Mouse (Mus musculus) limb, embryonic 12.5 days (tissue): ENCODE measurements at regions not wholly inside any gene's neighbourhood (a gene's known extent, or its start where the extent isn't known, plus 50 kb on each side); places are given as distances from the start of the nearest gene placed in this dataset.
"Not testable (repeated sequence)": the region's sequence is repeated elsewhere in the genome, so short reads cannot be mapped to it uniquely, and the experiment has no call there.

Experiments
- ATAC-seq: fragments of 200-750 bp; cut with Nextera tagmentation; 2 replicates; pipeline ENCODE4 v1.8.0; 2017; ENCODE audit warnings: low read depth, moderate TSS enrichment; ENCODE audit not compliant: insufficient number of reproducible peaks, insufficient read depth, low FRiP score, low TSS enrichment
- H3K27ac ChIP-seq: fragments of 300-500 bp; sonication (generic); 2 replicates; pipeline ENCODE4 v1.5.1; 2016; ENCODE audit warnings: mild to moderate bottlenecking, moderate library complexity
- H3K27me3 ChIP-seq: fragments of 300-500 bp; sonication (generic); 2 replicates; pipeline ENCODE4 v1.6.1; 2016; ENCODE audit warnings: mild to moderate bottlenecking, moderate library complexity
- H3K36me3 ChIP-seq: fragments of 300-500 bp; sonication (generic); 2 replicates; pipeline ENCODE4 v1.6.1; 2016; ENCODE audit warnings: mild to moderate bottlenecking, moderate library complexity
- H3K4me1 ChIP-seq: fragments of 300-500 bp; sonication (generic); replicated peaks from 2 replicates; pipeline ENCODE4 v1.6.1; 2016
- H3K4me2 ChIP-seq: fragments of 300-500 bp; sonication (generic); 2 replicates; pipeline ENCODE4 v1.6.1; 2016; ENCODE audit warnings: mild to moderate bottlenecking, moderate library complexity
- H3K4me3 ChIP-seq: fragments of 300-500 bp; sonication (generic); replicated peaks from 2 replicates; pipeline ENCODE4 v1.5.1; 2016; ENCODE audit warnings: mild to moderate bottlenecking
- H3K9ac ChIP-seq: fragments of 300-500 bp; sonication (generic); replicated peaks from 2 replicates; pipeline ENCODE4 v1.6.1; 2016; ENCODE audit warnings: mild to moderate bottlenecking, moderate library complexity
- H3K9me3 ChIP-seq: fragments of 300-500 bp; sonication (generic); 2 replicates; pipeline ENCODE4 v1.6.1; 2016; ENCODE audit warnings: mild to moderate bottlenecking, moderate library complexity
- WGBS: fragments of 180-500 bp; shearing (Covaris S2); methylation state at CpG from one replicate; pipeline ENCODE4 v1.1.7; 2016; 5-methylcytosine and 5-hydroxymethylcytosine counted together

DNA sequence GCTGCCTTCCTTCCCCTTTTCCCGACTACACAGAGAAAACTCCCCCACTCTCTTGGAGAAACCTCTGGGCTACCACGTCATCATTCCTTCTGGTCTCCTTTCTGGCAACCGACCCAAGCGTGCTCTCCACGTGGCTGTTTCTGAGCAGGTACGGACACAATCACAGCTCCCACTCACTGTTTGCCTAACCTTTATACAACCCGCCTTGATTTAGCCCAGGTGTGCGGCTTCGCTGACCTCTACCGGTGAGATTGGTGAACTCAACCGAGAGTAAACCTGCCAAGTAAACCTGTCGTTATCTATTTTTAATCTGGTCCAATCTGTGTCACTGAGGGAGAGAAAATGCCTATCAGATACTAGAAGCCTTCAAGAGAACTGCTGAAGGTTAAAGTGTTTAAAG, 142.7 kb upstream of the Gnai1 start:
- no peak overlapping the region for H3K9ac ChIP-seq
- no peak overlapping the region for H3K27ac ChIP-seq
- ATAC-seq, result no peak
- H3K36me3 ChIP-seq, result no peaks in the 10 kb centered on the region
- no peak overlapping the region for H3K4me3 ChIP-seq
- H3K4me2 ChIP-seq, result no peak overlapping the region
- H3K4me1 ChIP-seq, result no peaks in the 10 kb centered on the region
- no peaks in the 10 kb centered on the region for H3K27me3 ChIP-seq
- no peaks in the 10 kb centered on the region for H3K9me3 ChIP-seq
- 22% methylated on average over 12 of the region's 12 CpGs for WGBS

DNA sequence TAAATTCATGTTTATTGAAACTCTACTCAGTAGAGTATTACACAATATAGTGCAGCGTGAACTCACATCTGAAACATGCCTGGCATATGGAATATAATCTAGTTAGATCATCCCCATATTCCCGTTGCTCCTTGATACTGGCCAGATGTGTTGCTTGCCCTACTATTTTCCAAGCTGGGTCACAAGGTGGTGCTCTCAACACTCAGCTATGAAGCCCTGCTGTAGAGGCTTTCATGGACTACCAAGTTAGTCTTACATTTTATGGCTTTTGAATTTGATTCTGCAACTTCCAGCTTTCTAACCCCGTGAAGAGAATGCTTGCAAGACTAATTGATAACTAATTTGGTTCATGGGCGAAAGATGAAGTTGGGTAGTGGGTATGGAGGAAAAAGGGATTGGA, 134.2 kb upstream of the Gnai1 start:
- WGBS, result 72% methylated on average over 4 of the region's 4 CpGs
- Histone ChIP-seq H3K36me3 (no peaks in the 10 kb centered on the region), H3K4me1 (no peaks in the 10 kb centered on the region), H3K4me3 (no peak overlapping the region), H3K4me2 (no peak overlapping the region), H3K27me3 (no peaks in the 10 kb centered on the region), H3K9me3 (no peaks in the 10 kb centered on the region), H3K9ac (no peak overlapping the region), H3K27ac (no peak overlapping the region)
- no peak for ATAC-seq

DNA sequence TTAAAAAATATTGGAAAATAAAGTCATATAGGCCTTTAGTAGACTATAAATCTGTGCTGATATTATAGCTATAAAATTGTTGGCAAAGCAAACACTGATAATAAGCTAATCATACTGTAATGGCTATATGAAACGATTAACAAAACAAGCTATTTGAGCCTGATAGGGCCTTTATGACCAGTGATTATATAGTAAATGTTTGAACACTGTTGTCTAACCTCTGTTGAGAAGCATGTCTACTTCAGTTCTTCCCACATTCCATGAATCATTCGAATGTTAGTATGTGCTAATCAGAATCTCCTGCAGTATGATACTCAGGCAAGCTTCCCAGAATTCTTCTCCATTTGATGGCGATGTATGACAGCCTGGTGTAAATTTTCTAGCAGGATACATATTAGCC, 129.6 kb upstream of the Gnai1 start:
- no peak overlapping the region for H3K4me2 ChIP-seq
- no peak for ATAC-seq
- H3K9ac ChIP-seq, result no peak overlapping the region
- no peaks in the 10 kb centered on the region for H3K9me3 ChIP-seq
- H3K27ac ChIP-seq, result no peak overlapping the region
- no peaks in the 10 kb centered on the region for H3K36me3 ChIP-seq
- no peak overlapping the region for H3K4me3 ChIP-seq
- no peaks in the 10 kb centered on the region for H3K4me1 ChIP-seq
- H3K27me3 ChIP-seq, result no peaks in the 10 kb centered on the region
- WGBS, result 88% methylated on average over 3 of the region's 3 CpGs

DNA sequence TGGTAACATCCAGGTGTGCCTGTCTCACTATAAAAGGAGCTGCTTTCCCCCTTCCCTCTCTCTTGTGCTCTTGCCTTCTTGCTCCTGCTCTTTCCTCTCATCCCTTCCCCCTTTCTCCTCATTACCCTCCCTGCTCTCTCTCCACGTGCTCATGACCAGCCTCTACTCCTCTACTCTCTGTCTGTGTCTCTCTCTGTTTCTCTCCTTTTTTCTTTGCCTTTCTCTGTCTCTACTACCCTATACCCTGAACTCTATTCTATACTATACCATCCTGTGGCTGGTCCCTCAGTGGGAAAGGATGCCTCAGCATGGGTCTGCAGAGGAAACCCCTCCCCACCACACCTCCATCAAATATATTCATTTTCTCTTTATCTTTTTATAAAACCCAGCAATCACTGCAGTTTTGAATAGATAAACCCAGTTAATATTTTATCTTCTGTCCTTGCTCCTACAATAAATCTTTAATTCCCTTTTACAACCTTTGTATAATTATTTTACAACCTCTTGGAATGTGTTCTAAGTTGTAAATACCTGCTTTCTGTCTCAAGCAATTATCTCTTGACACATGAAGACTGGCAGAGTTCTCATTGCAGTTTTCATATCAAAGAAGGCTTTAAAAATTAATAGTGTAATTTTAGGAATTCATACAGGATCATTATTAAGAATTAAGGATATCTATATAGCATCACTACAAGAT, 127.1 kb upstream of the Gnai1 start:
- no peaks in the 10 kb centered on the region for H3K9me3 ChIP-seq
- H3K27me3 ChIP-seq, result no peaks in the 10 kb centered on the region
- no peaks in the 10 kb centered on the region for H3K4me1 ChIP-seq
- no peak overlapping the region for H3K4me3 ChIP-seq
- no peak overlapping the region for H3K27ac ChIP-seq
- no peak overlapping the region for H3K4me2 ChIP-seq
- no peak overlapping the region for H3K9ac ChIP-seq
- 40% methylated on average over 1 of the region's 1 CpGs for WGBS
- no peaks in the 10 kb centered on the region for H3K36me3 ChIP-seq
- ATAC-seq, result no peak

DNA sequence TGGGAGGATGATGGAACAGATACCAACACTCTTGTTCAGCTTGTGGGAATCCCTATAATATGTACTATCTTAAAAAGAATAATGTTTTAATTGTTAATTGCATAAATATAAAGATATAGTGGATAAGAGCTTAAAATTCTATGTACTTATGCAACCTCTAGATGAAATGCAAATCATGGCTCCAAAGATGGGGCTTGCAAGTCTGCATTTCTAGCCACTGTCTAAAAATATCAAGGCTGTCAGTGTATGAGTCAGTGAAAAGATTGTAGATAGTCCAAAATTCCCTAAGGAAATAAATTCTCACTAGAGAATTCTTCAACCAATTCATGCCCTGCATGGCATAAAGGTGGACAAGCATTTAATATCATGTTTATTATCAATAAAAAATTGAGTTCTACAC, 124.2 kb upstream of the Gnai1 start:
- no peak overlapping the region for H3K27ac ChIP-seq
- no peaks in the 10 kb centered on the region for H3K4me1 ChIP-seq
- no peaks in the 10 kb centered on the region for H3K9me3 ChIP-seq
- no peak overlapping the region for H3K4me2 ChIP-seq
- H3K9ac ChIP-seq, result no peak overlapping the region
- no peak overlapping the region for H3K4me3 ChIP-seq
- H3K36me3 ChIP-seq, result no peaks in the 10 kb centered on the region
- no peak for ATAC-seq
- no peaks in the 10 kb centered on the region for H3K27me3 ChIP-seq

DNA sequence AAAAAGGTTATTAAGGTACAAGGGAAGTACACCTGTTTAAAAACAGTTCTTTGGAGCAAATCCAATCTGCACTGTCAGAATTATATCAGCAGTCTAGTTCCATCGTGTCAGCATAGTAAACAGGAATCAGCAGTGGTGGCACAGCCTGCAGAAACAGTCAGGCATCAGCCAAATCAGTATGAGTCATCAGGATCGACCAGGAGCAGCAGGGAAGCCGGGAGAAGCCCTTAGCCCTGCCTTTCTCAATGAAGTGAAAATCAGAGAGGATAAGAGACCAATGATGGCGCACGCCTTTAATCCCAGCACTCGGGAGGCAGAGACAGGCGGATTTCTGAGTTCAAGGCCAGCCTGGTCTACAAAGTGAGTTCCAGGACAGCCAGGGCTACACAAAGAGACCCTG, 118.3 kb upstream of the Gnai1 start:
- 81% methylated on average over 7 of the region's 7 CpGs for WGBS
- Histone ChIP-seq H3K27me3 (no peaks in the 10 kb centered on the region), H3K4me3 (no peak overlapping the region), H3K9ac (no peak overlapping the region), H3K4me2 (no peak overlapping the region), H3K27ac (no peak overlapping the region), H3K36me3 (no peaks in the 10 kb centered on the region), H3K4me1 (no peaks in the 10 kb centered on the region), H3K9me3 (no peaks in the 10 kb centered on the region)
- no peak for ATAC-seq

DNA sequence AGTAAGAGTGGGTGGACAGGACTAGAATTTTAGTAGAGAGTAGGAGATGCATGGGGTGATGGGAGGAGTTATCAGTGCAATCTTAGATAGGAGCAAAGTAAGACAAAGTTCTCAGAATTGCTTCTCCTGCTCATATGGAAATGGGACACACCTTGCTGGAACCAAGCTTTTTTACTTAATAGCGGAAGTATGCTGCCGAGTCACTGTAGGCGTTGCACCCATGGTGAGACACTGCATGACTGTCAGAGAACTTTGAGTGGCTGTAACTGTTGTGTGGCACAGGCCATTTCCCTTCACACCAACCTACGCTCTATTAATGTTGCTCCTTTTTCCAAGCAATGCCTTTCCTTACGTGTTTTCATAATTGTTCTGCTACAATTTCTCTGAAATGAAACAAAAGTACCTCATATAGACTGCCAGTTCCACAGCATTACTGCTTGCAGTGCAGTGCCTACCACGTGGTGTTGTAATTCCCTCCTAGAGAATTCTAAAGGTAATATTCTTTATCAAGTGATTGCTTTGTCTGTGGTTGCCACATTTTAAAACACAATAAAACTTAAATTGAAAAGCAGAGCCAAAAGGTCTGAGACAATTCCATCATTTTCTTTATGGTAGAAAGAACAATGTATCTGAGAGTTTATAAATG, 117.3 kb upstream of the Gnai1 start:
- 86% methylated on average over 6 of the region's 6 CpGs for WGBS

DNA sequence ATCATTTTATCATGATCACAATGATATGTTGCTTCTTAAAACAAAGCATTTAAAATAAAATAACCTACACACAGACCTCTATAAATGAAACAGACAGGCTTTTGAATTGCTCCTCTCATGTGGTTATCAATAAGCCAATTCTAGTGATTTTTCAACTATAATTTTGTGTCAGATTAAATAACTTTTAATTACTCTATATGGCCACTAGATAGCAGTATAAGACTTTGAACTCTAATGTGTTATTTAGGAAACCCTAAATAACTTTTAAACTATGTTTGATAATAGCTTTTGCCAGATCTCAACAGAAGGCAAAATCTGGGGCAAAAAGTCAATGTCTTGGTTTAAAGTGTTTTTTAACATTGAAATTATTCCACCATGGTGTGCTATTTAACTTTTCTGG, 112.0 kb upstream of the Gnai1 start:
- H3K27me3 ChIP-seq, result no peaks in the 10 kb centered on the region
- no peaks in the 10 kb centered on the region for H3K36me3 ChIP-seq
- no peak for ATAC-seq

More for the DNA sequence above, 117.3 kb upstream of the Gnai1 start:
- no peaks in the 10 kb centered on the region for H3K36me3 ChIP-seq
- no peak overlapping the region for H3K4me3 ChIP-seq
- no peak overlapping the region for H3K4me2 ChIP-seq
- no peak overlapping the region for H3K27ac ChIP-seq
- no peaks in the 10 kb centered on the region for H3K27me3 ChIP-seq
- H3K9ac ChIP-seq, result no peak overlapping the region
- H3K9me3 ChIP-seq, result no peaks in the 10 kb centered on the region
- no peak for ATAC-seq
- H3K4me1 ChIP-seq, result no peaks in the 10 kb centered on the region

DNA sequence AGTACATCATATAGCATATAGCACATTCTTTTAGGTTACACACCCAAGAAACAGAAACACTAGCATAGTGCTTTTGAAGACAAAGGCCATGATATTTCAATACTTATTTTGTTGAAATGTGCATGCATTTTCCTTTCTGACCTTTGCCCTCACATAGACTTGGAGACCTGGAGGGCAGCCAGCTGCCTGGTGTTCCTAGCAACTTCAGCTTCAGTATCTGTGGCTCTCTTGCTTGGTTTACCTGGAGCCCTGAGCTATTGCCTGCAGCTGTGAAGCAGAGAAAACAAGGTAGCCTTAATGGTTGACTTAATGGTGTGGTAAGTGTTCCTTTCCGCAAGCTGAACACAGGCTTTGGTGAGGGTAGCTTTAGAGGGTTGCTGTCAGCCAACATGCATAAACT, 97.6 kb upstream of the Gnai1 start:
- Histone ChIP-seq H3K4me1 (no peaks in the 10 kb centered on the region), H3K27me3 (no peaks in the 10 kb centered on the region), H3K27ac (no peak overlapping the region), H3K36me3 (no peaks in the 10 kb centered on the region), H3K9ac (no peak overlapping the region), H3K9me3 (no peaks in the 10 kb centered on the region), H3K4me2 (no peak overlapping the region), H3K4me3 (no peak overlapping the region)
- ATAC-seq, result no peak
- WGBS, result 79% methylated on average over 1 of the region's 1 CpGs

More for the DNA sequence above, 112.0 kb upstream of the Gnai1 start:
- Histone ChIP-seq H3K4me1 (no peaks in the 10 kb centered on the region), H3K4me3 (no peak overlapping the region), H3K9ac (no peak overlapping the region), H3K27ac (no peak overlapping the region), H3K9me3 (no peaks in the 10 kb centered on the region), H3K4me2 (no peak overlapping the region)

DNA sequence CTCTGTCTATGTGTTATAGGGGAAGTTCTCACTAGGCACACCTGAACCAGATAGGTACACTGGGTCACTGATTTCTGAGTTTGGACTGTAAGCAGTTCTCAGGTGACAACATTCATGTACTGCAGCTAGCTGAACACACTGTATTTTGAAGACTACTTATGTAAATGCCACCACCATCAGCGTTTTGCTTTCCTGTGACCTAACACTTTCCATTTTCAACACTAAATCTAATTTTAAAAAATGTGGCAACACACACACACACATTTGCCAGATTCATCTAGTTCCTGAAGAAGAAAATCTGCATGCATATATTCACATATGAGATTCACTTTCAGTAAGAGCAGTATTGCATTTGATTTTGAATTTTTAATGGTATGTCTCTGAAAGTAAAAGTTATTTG, 96.0 kb upstream of the Gnai1 start:
- no peak overlapping the region for H3K4me3 ChIP-seq
- no peak for ATAC-seq
- 89% methylated on average over 1 of the region's 1 CpGs for whole genome bisulfite sequencing

DNA sequence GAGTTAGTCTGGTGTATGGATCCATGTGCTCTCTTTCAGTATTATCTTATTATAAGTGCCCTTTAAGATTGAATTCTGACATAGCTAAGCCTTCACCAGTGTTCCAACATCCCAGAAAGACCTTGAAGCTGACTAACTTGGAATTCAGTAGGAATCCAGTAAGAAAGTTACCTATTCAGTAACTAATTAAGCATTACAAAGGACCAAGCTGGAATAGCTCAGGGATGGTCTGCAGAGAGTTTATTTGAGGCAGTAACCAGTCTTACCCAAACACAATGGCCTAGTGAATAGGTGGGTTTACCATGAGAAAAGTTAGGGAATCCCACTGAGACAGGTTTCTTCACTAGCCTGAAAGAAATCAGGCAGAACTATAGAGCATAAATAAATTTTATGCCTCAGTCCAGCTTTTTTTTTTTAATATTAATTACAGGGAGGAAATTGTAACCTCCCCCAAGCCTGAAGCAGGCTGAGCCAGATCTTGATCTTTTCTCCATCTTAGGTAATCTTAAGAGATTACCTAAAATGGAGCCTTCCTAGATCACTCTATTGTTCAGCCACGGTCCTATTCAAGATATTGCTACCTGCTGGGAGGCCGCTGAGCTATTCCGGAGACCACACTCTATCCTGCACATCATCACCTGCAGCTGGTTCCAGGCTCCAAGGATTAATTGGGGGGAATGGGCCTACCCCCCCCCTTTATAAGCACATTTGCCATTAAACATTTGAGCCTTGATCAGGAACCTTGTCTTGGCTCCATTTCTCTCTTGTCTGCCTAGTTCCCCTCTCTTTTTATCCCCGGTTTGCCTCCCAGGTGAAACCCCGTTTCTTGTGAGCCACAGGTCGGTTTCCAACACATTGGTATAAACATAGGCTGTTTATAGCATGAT, 93.0 kb upstream of the Gnai1 start:
- not testable (repeated sequence) for H3K4me2 ChIP-seq, ATAC-seq, H3K27me3 ChIP-seq, H3K9me3 ChIP-seq, H3K4me3 ChIP-seq, H3K4me1 ChIP-seq, H3K9ac ChIP-seq, H3K27ac ChIP-seq, H3K36me3 ChIP-seq
- WGBS, result 76% methylated on average over 6 of the region's 6 CpGs

More for the DNA sequence above, 96.0 kb upstream of the Gnai1 start:
- Histone ChIP-seq H3K4me2 (no peak overlapping the region), H3K27me3 (no peaks in the 10 kb centered on the region), H3K9ac (no peak overlapping the region), H3K9me3 (no peaks in the 10 kb centered on the region), H3K27ac (no peak overlapping the region), H3K36me3 (no peaks in the 10 kb centered on the region), H3K4me1 (no peaks in the 10 kb centered on the region)
